Mouse (Mus musculus): ENCODE results near the gene Pnpla6.
A peak's percentile ranks its signal among the peaks of the same experiment; 100 is the strongest.

Pnpla6 gene

GRCm38 (mm10) chr8:3507979-3508754 is 7.0 kb upstream of the Pnpla6 start:
- DNase-seq (ENCODE audit: low spot score in 2 of 2) = no peak

DNA sequence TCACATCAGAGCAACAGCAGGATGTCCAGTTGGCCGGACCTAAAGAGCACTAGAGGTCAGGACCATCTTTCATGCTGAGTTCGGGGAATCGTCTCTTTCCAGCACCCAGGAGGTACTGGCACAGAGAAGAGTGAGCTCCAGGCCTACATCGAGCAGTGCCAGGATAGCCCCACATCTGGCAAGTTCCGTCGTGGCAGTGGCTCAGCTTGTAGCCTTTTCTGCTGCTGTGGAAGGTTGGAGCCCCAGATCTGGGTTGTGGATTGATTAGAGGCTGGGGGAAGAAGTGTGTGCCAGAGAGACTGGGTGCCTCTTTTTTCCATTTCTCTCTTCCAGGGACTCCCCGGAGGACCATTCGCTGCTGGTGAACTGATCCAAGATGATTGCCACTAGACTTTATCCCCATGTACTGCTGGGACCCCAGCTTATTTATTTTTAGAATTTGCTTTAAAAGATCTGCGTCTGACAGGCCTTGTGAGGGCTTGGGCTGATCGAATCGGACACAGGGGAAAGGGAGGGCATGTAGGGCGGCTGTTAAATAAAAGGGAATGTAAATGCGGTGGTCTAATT is 420 bp upstream of the Pnpla6 start:
- DNase-seq (ENCODE audit: low spot score in 2 of 2) = no peak

GRCm38 (mm10) chr8:3515771-3516417 is 710 bp downstream of the Pnpla6 start:
- DNase-seq (ENCODE audit: low spot score in 2 of 2) = no peak

DNA sequence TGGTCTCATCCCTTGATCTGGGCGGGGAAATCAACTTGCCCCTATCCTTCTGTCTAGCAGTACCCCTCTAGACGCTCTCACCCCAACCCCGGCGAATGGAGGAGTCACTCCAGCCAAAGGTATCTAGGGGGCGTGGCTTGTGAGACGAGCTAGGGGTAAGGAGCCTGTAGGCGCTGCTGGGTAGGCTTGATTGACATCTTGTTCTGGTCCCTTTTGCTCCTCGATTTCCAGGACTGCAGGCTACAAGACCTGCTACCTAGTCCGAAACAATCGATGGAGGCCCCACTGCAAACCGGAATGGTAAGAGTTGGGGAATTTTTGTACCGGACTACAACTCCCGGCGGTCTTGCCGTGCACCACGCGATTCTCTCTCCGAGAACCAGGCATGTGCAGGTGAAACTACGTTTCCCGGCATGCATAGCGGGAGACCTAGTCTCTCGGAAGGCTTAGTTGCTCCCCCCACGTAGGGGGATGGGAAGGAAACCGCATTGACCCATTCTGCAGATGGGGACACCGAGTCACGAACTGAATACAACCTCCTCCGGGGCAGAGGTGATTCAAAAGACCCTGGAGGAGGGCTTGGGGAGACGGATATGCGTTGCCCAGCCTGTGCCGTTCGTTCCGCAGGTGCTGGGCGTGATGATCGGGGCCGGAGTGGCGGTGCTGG is 1.4 kb downstream of the Pnpla6 start:
- DNase-seq (ENCODE audit: low spot score in 2 of 2) = peak; percentile 78 to 88

- DNase-seq (ENCODE audit: low spot score in 2 of 2) = no peak
Measured at GRCm38 (mm10) chr8:3517117-3517495, 1.9 kb downstream of the Pnpla6 start.

DNA sequence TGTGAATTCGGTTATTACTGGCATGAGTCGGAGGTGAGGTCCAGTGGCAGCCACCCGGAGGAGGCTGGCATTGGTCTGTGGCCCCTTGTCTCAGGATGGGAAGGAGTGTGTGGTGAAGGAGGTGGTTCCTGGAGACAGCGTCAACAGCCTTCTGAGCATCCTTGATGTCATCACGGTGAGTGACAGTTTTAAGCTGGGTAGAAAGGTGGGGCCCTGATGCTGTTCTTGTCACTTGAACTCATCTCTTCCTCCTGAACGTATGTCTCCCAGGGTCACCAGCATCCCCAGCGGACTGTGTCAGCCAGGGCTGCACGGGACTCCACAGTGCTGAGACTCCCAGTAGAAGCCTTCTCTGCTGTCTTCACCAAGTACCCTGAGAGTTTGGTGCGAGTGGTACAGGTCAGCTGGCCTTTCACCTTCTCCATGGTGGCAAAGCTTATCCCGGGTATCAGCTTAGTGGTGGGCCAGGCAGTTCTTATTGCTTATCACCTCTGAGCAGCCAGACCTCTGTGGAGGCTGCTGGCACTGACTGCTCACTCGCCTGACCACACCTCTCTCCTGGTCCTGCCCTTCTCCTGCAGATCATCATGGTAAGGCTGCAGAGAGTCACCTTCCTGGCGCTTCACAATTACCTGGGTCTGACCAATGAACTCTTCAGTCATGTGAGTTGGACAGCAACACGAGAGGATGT is 7.0 kb downstream of the Pnpla6 start:
- DNase-seq (ENCODE audit: low spot score in 2 of 2) = peak in 1 of 2 experiments; percentile 52

- no peak for DNase-seq (ENCODE audit: low spot score in 2 of 2)
Measured at GRCm38 (mm10) chr8:3530816-3531215, 15.6 kb downstream of the Pnpla6 start.

GRCm38 (mm10) chr8:3531936-3532335 is 16.8 kb downstream of the Pnpla6 start:
- no peak for DNase-seq (ENCODE audit: low spot score in 2 of 2)

- peak in 1 of 2 experiments; percentile 43 for DNase-seq (ENCODE audit: low spot score in 2 of 2)
Measured at GRCm38 (mm10) chr8:3536053-3536841, 21.1 kb downstream of the Pnpla6 start.

- no peak for DNase-seq (ENCODE audit: low spot score in 2 of 2)
Measured at GRCm38 (mm10) chr8:3536940-3537339, 21.8 kb downstream of the Pnpla6 start.

DNA sequence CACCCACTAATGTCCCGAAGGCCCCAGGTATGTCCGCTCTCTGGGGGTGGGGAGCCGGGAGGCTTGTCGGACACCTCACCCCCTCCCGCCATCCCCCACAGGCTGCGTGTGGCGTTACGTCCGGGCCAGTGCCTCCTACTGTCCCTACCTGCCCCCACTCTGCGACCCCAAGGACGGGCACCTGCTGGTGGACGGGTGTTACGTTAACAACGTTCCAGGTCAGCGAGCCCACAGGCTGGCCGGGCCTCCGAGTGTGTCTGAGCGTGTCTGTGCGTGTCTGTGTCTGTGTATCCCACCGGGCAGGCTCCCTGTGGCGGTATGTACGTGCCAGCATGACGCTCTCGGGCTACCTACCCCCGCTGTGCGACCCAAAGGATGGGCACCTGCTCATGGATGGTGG is 22.5 kb downstream of the Pnpla6 start:
- no peak for DNase-seq (ENCODE audit: low spot score in 2 of 2)

- DNase-seq (ENCODE audit: low spot score in 2 of 2) = no peak
Measured at GRCm38 (mm10) chr8:3539146-3539545, 24.0 kb downstream of the Pnpla6 start.

DNA sequence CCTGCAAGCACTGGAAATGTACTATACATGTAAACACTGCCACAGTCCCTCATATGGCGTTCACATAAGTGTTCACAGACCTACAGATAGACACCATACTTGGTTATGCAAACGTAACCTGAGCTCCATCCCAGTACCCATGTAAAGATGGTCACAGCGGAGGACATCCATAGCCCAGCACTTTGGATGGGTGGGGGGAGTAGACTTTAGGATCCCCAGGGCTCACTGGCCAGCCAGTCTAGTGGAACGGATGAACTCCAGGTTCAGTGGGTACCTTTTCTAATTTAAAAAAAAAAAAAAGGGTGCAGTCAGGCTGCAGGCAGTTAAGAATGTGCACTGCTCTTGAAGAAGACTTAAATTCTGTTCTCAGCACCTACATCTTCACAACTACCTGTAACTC is 24.9 kb downstream of the Pnpla6 start:
- DNase-seq (ENCODE audit: low spot score in 2 of 2) = no peak

GRCm38 (mm10) chr8:3546511-3546910 is 31.3 kb downstream of the Pnpla6 start:
- no peak for DNase-seq (ENCODE audit: low spot score in 2 of 2)

DNA sequence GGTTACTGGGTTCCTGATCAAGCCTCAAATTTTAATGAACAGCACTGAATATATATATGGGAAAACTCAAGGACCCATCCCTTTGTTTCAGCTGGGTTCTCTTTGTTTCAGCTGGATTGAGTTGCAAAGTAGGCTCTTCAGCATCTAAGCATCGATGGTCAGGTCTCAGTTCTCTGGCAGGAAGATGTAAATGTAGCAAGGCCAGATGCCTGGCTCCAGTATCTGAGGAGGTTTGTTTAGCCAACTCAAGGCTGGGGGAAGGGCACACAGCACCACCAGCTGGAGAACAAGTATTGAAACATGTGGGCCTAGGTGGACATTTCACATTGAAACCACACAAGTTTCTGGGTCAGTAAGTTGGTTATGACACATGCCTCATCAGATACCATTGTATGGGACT is 37.1 kb downstream of the Pnpla6 start:
- DNase-seq (ENCODE audit: low spot score in 2 of 2) = no peak

DNA sequence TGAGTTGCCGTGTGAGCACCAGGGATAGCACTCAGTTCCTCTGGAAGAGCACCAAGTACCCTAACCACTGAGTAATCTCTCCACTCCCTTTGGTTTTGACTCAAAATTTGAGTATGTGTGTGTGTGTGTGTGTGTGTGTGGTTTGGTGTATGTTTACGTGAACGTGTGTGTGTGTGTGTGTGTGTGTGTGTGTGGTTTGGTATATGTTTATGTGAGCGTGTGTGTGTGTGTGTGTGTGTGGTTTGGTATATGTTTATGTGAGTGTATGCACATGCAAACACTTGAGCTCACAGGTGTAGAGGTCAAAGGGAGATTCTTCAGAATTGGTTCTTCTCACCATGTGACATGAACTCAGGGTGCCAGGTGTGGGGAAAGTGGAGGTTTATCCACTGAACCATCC is 40.9 kb downstream of the Pnpla6 start:
- no peak for DNase-seq (ENCODE audit: low spot score in 2 of 2)

DNA sequence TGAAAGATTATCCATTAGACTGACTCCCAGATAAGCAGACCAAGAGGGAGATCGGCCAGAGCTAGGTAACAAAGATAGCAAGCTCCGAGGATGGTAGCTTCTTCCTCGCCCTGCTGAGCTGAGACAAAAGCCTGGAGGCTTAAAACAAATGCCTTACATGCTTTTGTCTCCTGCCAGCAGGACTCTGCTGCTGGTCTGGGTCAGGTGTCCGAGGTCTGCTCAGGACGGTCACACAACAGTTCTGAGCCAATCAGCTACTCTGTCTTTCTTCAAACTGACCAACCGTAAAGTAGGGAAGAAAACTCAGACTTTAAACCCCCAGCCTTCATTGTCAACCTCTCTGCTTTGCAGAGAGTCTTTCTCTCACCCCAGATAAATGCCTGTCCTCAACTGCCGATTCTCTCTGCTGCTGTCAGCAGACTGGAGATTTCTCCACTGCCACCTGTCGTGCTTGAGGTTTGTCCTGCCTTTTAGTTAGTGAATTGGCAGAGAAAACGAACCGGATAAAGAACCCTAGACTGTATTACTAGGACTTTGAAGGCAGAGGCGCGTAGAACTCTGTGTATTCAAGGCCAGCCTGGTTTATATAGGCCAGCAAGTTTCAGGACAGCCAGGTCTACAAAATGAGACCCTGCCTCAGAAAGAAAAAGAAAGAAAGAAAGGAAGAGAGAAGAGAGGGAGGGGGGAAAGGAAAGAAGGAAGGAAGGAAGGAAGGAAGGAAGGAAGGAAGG is 52.6 kb downstream of the Pnpla6 start, which contains the start of gene C330021F23Rik:
Gene C330021F23Rik, plus strand, starts transcription at position 350 of the 731 bp plus-strand sequence.
- DNase-seq (ENCODE audit: low spot score in 2 of 2) = no peak

- no peak for DNase-seq (ENCODE audit: low spot score in 2 of 2)
Measured at GRCm38 (mm10) chr8:3568378-3568777, 53.2 kb downstream of the Pnpla6 start.

- no peak for DNase-seq (ENCODE audit: low spot score in 2 of 2)
Measured at GRCm38 (mm10) chr8:3569784-3570183, 54.6 kb downstream of the Pnpla6 start.

GRCm38 (mm10) chr8:3574546-3574945 is 59.4 kb downstream of the Pnpla6 start:
- no peak for DNase-seq (ENCODE audit: low spot score in 2 of 2)
